Mouse (Mus musculus): ENCODE measurements around the gene Slc15a1.

Slc15a1 gene

GRCm38 (mm10) chr14:121504781-121505484 lies at the start of gene Slc15a1:
Gene Slc15a1 (minus strand): TSS chr14:121505252.
- CTCF ChIA-PET, result no interaction called here

GRCm38 (mm10) chr14:121553785-121554184 lies 48.7 kb upstream of the Slc15a1 start:
- CTCF ChIA-PET, result no interaction called here

DNA sequence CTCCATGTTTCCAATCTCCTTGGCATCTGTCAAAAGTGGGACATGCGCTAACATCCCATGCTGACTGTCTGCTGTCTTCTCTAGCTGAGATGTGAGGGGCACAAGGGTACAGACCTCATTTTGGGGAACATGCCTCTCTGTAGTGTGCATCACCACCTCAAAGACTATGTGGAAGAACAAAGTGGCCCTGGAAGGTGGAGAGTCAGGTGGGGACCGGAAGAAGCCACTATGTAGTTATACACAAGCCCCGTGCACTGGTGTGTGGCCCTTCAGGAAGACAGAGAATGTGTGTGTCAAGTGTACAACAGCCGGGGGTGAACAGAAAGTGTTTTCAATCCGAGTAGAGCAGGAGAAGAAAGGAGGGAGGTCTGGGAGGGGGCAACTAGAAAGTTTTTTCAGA lies 47.5 kb upstream of the Slc15a1 start:
- CTCF ChIA-PET, result no interaction called here

DNA sequence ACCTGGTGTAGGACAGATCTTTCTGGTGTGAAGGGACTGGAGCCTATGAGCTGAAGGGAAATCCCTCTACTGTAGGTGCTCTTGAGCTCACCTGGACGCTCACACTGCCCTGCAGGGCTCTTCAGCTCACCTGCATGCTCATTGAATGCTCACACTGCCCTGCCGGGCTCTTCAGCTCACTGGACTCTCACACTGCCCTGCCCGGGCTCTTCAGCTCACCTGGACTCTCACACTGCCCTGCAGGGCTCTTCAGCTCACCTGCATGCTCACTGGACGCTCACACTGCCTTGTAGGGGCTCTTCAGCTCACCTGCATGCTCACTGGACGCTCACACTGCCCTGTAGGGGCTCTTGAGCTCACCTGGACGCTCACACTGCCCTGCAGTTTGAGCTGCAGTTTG lies 44.8 kb upstream of the Slc15a1 start:
- CTCF ChIA-PET, result no interaction called here

- CTCF ChIA-PET, result no interaction called here
These were observed 42.7 kb upstream of the Slc15a1 start for GRCm38 (mm10) chr14:121547745-121548144.

DNA sequence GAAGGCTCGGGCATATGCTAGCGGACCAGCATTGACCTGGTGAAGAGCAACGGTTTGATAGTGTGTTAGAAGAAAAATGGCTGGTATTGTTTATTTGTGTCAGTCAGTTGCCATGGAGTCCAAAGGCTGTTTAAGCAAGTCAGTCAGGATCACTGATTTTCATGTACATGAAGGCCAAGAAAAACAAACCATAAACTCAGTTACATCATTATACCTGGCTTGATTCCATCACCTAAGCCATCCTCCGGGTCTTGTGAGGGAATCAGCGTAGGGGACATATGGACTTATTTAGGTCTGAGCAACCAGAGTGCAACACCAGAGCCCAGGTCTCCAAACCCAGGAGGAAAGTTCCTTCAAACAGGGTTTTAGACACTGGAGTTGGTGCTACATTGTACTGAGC lies 41.6 kb upstream of the Slc15a1 start:
- CTCF ChIA-PET, result no interaction called here

DNA sequence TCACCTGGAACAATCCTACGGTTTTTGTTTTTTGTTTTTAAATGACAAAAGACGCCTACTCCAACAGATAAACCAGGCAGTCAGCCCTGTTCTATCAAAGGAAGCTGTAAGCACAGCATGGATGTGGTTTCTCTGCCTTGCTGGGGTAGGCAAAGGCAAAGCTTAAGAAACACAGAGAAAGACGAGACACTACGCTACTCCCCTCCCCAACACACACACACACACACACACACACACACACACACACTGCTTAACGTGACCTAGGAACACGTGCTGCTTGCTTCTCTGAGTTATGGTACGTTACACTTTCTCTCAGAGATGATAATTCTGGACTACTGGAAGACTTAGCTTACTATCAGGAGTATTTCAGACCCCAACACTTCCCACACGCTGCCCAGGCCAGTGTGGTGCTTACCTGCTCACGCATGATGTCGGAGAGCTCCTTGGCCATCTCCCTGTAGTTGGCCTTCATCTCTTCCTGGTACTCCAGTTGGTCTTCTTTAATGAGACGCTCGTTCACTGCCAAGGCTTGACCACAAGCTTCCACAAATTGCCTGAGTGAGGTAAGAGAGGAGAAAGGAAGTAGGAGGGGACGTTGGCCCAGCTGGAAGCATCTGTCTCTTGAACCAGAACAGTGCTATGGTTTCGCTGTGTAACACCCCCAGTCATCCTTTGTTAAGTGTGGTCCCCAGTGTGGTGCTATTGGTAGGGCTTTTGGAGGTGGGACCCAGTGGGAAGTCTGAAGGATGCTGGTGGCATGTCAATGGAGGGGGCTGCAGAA lies 40.7 kb upstream of the Slc15a1 start:
- CTCF ChIA-PET, result no interaction called here

GRCm38 (mm10) chr14:121541262-121541661 lies 36.2 kb upstream of the Slc15a1 start:
- CTCF ChIA-PET, result no interaction called here

GRCm38 (mm10) chr14:121534501-121534900 lies 29.4 kb upstream of the Slc15a1 start:
- CTCF ChIA-PET, result no interaction called here

GRCm38 (mm10) chr14:121530853-121531252 lies 25.8 kb upstream of the Slc15a1 start:
- CTCF ChIA-PET, result no interaction called here

DNA sequence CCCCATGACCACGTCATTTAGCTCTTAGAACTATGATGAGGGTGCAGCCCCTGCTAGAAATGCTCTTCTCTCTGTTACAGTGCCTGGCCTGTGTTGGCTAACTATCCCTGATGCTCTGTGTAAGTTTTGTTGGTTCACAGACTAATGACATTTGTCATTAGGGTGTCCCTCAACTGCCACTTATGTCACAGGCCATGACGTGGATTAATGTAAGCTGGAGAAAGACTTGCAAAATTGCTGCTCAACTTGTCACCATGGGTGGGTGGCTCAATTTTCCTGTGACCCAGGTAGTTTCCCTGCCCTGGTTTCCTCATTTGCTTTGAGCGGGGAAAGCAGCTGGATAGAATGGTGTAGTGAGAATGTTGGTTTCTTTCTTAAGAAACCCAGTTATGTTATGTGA lies 22.8 kb upstream of the Slc15a1 start:
- CTCF ChIA-PET, result interaction anchor here (0.6 kb wide), 1 partner anchor 311 kb away, joined by 4 read pairs; no protein-coding TSS in a partner anchor

DNA sequence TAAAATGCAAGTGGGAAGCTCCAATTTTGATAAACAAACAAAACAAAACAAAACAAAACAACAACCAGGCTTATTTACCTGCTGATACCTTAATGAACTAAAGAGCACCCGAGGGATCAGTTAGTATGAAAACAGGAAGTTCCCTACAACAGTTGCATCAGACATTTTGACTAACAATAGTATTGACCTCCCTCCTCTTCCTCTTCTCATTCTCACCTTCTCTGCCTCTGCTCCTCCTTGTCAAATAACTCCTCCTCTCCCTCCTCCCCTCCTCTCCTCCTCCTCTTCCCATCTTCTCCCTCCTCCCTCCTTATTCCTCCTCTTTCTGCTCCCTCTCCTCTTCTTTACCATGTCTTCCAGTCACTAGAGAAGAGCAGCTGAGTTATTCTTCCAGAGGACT lies 22.1 kb upstream of the Slc15a1 start:
- CTCF ChIA-PET, result no interaction called here

DNA sequence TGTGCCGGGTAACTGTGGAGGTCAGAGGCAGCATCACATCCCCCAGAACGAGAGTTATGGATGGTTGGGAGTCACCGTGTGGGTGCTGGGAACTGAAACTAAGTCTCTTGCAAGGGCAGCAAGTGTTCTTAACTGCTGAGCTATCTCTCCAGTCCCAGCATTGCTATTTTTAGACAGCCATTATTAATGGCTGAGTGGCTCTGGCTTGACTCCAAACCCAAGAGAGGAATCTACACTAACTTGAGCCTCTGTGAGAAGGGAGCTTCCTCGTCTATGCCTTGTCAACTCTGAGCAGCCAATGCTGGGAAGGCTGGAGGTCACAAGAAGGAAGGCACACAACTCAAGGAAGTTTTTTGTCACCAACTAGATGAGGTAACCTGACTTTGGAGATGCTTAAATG lies 16.7 kb upstream of the Slc15a1 start:
- CTCF ChIA-PET, result no interaction called here

DNA sequence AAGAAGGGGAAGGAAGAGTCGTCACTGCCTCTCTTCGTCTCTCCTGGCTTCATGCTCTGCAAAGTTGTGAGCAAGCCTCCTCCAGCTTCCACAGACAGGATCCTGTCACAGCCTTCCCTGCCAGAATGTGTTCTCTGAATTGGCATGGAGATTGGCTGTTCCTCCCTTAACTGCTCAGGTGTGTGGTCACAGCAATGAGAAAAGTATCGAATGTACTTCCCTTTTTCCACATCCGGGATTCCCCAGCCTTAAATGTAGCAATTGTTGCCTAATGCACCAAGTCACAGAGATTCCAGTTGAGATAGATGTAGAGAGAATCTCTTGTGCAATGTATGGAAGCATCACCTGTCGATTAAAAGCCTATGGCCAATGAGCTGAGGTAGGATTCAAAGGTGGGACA lies 11.8 kb upstream of the Slc15a1 start:
- CTCF ChIA-PET, result no interaction called here

- CTCF ChIA-PET, result no interaction called here
These were observed 3.9 kb upstream of the Slc15a1 start for GRCm38 (mm10) chr14:121508929-121509328.

DNA sequence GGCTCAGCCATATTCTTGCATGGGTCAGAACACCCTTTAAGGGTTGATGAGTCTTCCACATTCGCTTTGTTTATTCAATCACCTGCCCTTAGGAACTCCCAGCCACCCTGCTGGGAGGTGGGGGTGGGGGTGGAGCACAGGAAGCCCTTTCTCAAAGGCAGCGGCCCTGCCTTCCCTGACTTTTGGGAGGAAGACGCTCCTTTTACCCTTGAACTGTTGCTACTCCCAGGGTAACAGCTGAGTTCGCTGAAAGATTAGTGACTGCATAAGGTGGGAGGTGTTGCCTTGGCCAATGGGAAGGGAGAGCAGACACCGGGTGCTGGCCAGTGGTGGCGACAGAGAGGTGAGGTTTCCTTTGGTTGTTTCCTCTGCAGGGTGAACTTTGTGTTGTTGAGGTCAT lies 1.3 kb upstream of the Slc15a1 start:
- CTCF ChIA-PET, result interaction anchor here (0.7 kb wide), 1 partner anchor 37 kb away, joined by 3 read pairs; no protein-coding TSS in a partner anchor

DNA sequence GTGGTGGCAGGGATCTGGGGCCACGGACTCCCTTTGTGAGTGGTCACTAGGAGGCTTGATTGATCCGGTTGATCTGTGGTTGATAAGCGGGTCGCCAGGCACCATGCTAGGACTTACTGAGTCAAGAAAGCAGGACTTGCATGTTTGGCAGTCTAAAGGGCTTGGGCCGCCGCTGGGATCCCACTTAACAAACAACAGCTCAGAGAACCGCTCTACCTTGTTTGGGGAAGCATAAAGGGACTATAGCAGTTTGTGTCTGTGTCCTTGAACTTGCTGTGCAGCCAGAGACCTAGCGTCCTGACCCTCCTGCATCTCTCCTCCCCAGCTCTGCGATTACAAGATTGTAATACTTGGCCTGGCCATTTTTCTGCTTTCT lies 421 bp upstream of the Slc15a1 start:
- CTCF ChIA-PET, result no interaction called here

DNA sequence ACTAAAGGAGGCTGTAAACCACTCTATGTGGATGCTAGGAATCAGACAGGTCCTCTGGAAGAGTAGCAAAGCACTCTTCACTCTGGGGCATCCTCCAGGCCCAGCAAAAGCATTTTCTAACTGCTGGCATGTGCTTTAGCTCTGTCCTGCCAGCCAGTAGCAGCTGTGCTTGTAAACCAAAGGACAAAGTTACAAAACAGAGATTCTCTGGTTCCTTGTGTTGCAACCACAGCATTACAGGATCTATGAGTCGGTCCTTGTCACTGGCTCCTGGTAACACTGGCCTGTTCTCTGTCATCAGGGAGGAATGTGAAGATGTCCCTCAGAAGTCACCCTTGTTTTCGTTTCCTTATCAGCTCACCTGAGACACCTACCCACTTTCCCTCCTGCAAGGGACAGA lies 4.5 kb downstream of the Slc15a1 start:
- CTCF ChIA-PET, result interaction anchor here (0.6 kb wide), 1 partner anchor 1283 kb away, joined by 4 read pairs; no protein-coding TSS in a partner anchor

GRCm38 (mm10) chr14:121499769-121500168 lies 5.3 kb downstream of the Slc15a1 start:
- CTCF ChIA-PET, result no interaction called here

- CTCF ChIA-PET, result no interaction called here
These were observed 7.3 kb downstream of the Slc15a1 start for GRCm38 (mm10) chr14:121497800-121498199.

GRCm38 (mm10) chr14:121495741-121496140 lies 9.3 kb downstream of the Slc15a1 start:
- CTCF ChIA-PET, result no interaction called here

- CTCF ChIA-PET, result no interaction called here
These were observed 9.9 kb downstream of the Slc15a1 start for GRCm38 (mm10) chr14:121495120-121495519.

- CTCF ChIA-PET, result no interaction called here
These were observed 10.8 kb downstream of the Slc15a1 start for GRCm38 (mm10) chr14:121494238-121494637.

DNA sequence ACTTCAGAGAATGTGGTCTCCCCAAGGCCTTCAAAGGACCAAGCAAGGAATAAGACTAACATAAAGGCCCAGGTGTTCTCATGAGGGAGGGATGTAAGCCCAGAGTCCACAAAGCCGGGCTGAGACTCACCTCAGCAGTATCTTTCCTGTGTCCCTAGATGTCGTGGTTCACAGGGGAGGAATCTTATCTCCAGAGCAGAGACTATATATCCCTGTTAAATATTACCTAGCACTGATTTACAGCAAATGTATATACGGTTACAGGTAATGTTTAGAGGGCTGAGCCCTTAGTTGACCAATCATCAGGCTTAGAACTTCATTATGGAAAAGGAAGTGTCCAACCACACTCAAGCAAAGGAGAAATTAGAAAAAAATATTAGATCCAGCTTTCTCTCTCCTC lies 11.3 kb downstream of the Slc15a1 start:
- CTCF ChIA-PET, result no interaction called here

Data from spleen, embryonic (tissue).